Mouse (Mus musculus) C2C12 (cell line): ENCODE data around the gene St3gal4. TPM values are rescaled to one million over a fixed set of nuclear protein-coding genes. Genes with fewer than 3 reads are reported as not detected.

Source experiments
- H3K27me3 ChIP-seq: one replicate; pipeline ENCODE4 v1.6.1; 2011; ENCODE audit not compliant: control insufficient read depth, insufficient read depth, insufficient read length
- H3K36me3 ChIP-seq: one replicate; pipeline ENCODE4 v1.6.1; 2011; ENCODE audit not compliant: control insufficient read depth, insufficient read depth
- H3K4me3 ChIP-seq: one replicate; pipeline ENCODE4 v1.5.1; 2011; ENCODE audit warnings: mild to moderate bottlenecking, control low read depth; ENCODE audit not compliant: poor library complexity, insufficient read depth, severe bottlenecking
- H3K79me2 ChIP-seq: one replicate; pipeline ENCODE4 v1.6.1; 2011; ENCODE audit not compliant: control insufficient read depth, insufficient read depth
- H3K79me3 ChIP-seq: one replicate; pipeline ENCODE4 v1.6.1; 2011; ENCODE audit warnings: low read depth, control low read depth
- H3ac ChIP-seq: one replicate; pipeline ENCODE3; 2011; ENCODE audit warnings: low read depth; ENCODE audit not compliant: control insufficient read depth, insufficient read length
- CEBPB ChIP-seq: IDR thresholded peaks from one replicate; pipeline ENCODE4 v1.6.1; 2011; ENCODE audit warnings: low read depth, mild to moderate bottlenecking, control low read depth, moderate library complexity
- CTCF ChIP-seq: IDR thresholded peaks from one replicate; pipeline ENCODE4 v1.5.1; 2011; ENCODE audit not compliant: control insufficient read depth, insufficient read depth, insufficient read length
- FOSL1 ChIP-seq: IDR thresholded peaks from one replicate; pipeline ENCODE4 v1.8.0; 2011; ENCODE audit warnings: mild to moderate bottlenecking, low read length; ENCODE audit not compliant: poor library complexity, insufficient read depth, severe bottlenecking
- MAX ChIP-seq: IDR thresholded peaks from one replicate; pipeline ENCODE4 v1.6.1; 2011; ENCODE audit warnings: mild to moderate bottlenecking, control low read depth
- MYOD1 ChIP-seq: IDR thresholded peaks from one replicate; pipeline ENCODE4 v1.6.1; 2011; ENCODE audit warnings: low read depth; ENCODE audit not compliant: control insufficient read depth, insufficient read length
- MYOG ChIP-seq: IDR thresholded peaks from one replicate; pipeline ENCODE4 v1.6.1; 2011; ENCODE audit not compliant: control insufficient read depth, insufficient read length; ENCODE audit errors: extremely low read depth
- USF1 ChIP-seq: IDR thresholded peaks from one replicate; pipeline ENCODE4 v1.6.1; 2011; ENCODE audit warnings: low read depth, mild to moderate bottlenecking, control low read depth, moderate library complexity
- polyA plus RNA-seq: library from polyadenylated mRNA; unstranded; fragments of >200 nt; fragmentation: generic; extraction: Trizol; gene quantifications from one replicate; pipeline ENCODE4 v1.2.1, GENCODE M21; 2012; ENCODE audit warnings: missing spikeins

The St3gal4 gene
- polyA plus RNA-seq, 1 experiment, result 31.1 TPM

GRCm38 (mm10) chr9:35035074-35035473 is 84.0 kb downstream of the St3gal4 start:
- Histone ChIP-seq H3K79me2 (no peaks in the 10 kb centered on the region), H3K79me3 (no peaks in the 10 kb centered on the region), H3K27me3 (no peaks in the 10 kb centered on the region), H3ac (no peak overlapping the region), H3K36me3 (no peaks in the 10 kb centered on the region), H3K4me3 (no peak overlapping the region)
- TF ChIP-seq MYOD1 (no peak), MAX (no peak), CTCF (no peak), CEBPB (no peak), USF1 (no peak), FOSL1 (no peak), MYOG (no peak)

GRCm38 (mm10) chr9:35032457-35032856 is 86.6 kb downstream of the St3gal4 start:
- TF ChIP-seq MYOD1 (peak; percentile 70), FOSL1 (no peak), MAX (peak; percentile 89), CEBPB (no peak)

DNA sequence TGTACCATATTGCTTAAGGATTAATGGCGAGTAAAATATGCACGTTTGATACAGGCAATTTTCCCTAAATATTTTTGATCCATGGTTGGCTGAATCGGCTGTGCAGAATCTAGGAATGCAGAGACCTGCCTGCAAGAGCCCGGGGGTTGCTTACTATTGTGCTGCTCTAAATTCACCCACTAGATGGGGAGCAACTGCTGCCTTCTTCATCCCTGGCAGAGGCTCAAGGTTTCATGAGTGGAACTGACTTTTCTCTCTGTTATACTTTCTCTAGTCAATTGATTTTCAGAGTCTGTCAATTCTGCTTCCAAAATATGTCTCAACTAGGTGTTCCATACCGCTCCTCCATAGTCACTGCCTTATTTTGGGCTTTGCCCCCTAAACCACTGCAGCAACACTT is 88.2 kb downstream of the St3gal4 start:
- TF ChIP-seq CTCF (no peak), FOSL1 (no peak), MAX (no peak), USF1 (no peak), MYOG (no peak), MYOD1 (no peak), CEBPB (no peak)
- Histone ChIP-seq H3K4me3 (no peak overlapping the region), H3K79me2 (no peaks in the 10 kb centered on the region), H3K27me3 (no peaks in the 10 kb centered on the region), H3K79me3 (no peaks in the 10 kb centered on the region), H3ac (no peak overlapping the region), H3K36me3 (no peaks in the 10 kb centered on the region)

More at GRCm38 (mm10) chr9:35032457-35032856, 86.6 kb downstream of the St3gal4 start:
- Histone ChIP-seq H3K4me3 (no peak overlapping the region), H3K27me3 (no peaks in the 10 kb centered on the region), H3K79me2 (no peaks in the 10 kb centered on the region), H3K36me3 (no peaks in the 10 kb centered on the region), H3ac (no peak overlapping the region), H3K79me3 (no peaks in the 10 kb centered on the region)

GRCm38 (mm10) chr9:35027382-35027997 is 91.6 kb downstream of the St3gal4 start:
- Histone ChIP-seq H3K27me3 (no peaks in the 10 kb centered on the region), H3ac (no peak overlapping the region), H3K79me3 (no peaks in the 10 kb centered on the region), H3K79me2 (no peaks in the 10 kb centered on the region), H3K36me3 (no peaks in the 10 kb centered on the region), H3K4me3 (no peak overlapping the region)
- TF ChIP-seq MYOD1 (no peak), CEBPB (no peak), USF1 (no peak), MYOG (no peak), MAX (no peak), FOSL1 (no peak), CTCF (no peak)

GRCm38 (mm10) chr9:35026897-35027311 is 92.2 kb downstream of the St3gal4 start:
- Histone ChIP-seq H3K79me2 (no peaks in the 10 kb centered on the region), H3K79me3 (no peaks in the 10 kb centered on the region), H3ac (no peak overlapping the region), H3K4me3 (no peak overlapping the region), H3K36me3 (no peaks in the 10 kb centered on the region), H3K27me3 (no peaks in the 10 kb centered on the region)
- TF ChIP-seq USF1 (no peak), MYOD1 (no peak), CTCF (no peak), CEBPB (no peak)

GRCm38 (mm10) chr9:35026311-35026710 is 92.8 kb downstream of the St3gal4 start:
- no peak overlapping the region for H3ac ChIP-seq
- no peak overlapping the region for H3K4me3 ChIP-seq
- no peaks in the 10 kb centered on the region for H3K27me3 ChIP-seq
- no peaks in the 10 kb centered on the region for H3K79me2 ChIP-seq
- no peak for TF ChIP-seq FOSL1
- TF ChIP-seq MYOG, result no peak
- TF ChIP-seq CEBPB, result no peak
- TF ChIP-seq USF1, result no peak
- no peak for TF ChIP-seq CTCF
- TF ChIP-seq MYOD1, result no peak
- TF ChIP-seq MAX, result no peak
- H3K79me3 ChIP-seq, result no peaks in the 10 kb centered on the region
- no peaks in the 10 kb centered on the region for H3K36me3 ChIP-seq
